Mouse (Mus musculus): ENCODE measurements around the gene Cog1. TPM values are rescaled to one million over a fixed set of nuclear protein-coding genes. Genes with fewer than 3 reads are reported as not detected.

Gene Cog1
- total RNA-seq, 1 experiment from 2014 or later = 31.9 TPM

DNA sequence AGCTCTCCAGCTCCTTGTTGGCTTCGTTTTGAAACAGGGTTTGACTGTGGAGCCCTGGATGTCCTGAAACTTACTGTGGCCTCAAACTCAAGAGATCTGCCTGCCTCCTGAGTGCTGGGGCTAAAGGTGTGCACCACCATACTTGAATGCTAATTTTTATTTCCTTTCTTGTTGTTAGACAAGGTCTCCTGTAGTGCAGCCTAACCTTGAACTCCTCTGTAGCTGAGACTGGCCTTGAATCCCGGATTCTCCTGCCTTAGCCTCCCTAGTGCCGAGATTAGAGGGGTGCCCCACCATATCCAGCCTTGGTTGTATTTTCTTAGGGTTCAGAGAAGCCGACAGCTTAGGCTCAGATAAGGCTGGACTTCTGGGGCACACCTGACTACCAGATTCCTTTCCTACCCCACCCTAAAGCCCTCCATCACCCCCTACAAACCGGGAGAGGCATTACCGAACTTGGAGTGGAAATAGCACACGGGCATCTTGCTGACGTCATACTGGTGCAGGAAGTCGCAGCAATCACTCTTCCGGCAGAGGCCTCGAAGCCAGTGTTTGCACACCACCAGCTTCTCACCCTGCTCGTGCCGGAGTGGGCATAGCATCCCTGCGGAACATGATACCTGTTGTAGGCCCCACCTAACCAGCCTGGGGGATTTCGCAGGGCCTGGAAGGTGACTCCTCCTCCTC lies 57.1 kb downstream of the Cog1 start:
- no peak for DNase-seq

- DNase-seq = no peak
Measured at GRCm38 (mm10) chr11:113708629-113709213, 59.8 kb downstream of the Cog1 start.

- DNase-seq = no peak
Measured at GRCm38 (mm10) chr11:113709272-113709671, 60.3 kb downstream of the Cog1 start.

- DNase-seq = no peak
Measured at GRCm38 (mm10) chr11:113709731-113710256, 60.8 kb downstream of the Cog1 start, which contains the start of gene Cpsf4l. TSS of gene Cpsf4l (minus strand) at chr11:113710017.

DNA sequence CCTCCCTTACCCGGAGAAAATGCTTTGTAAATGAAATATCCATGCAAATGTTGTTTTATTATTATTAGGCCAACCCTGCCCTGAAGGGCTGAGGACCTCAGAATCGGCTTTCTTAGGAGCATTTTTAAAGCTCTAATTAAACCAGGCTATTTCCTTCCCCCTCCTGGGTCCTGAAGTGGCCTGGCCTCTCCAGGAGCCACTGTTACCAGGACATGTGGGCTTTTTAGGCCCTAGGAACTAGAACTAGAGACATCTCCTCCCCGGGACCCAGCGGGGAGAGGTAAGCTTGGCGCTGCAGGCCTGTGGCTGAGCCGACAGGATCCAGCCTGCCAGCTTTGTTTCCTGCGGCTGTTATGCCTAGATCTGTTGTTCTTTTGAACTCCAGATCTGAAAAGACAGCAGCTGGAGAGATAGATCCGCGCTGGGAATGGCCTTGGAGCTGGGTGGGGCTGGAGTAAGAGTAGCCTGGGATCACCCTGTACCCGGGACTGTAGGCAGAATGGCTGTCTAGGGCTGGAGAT lies 61.3 kb downstream of the Cog1 start:
- peak; percentile 52 for DNase-seq

- no peak for DNase-seq
Measured at GRCm38 (mm10) chr11:113711061-113711460, 62.1 kb downstream of the Cog1 start.

DNA sequence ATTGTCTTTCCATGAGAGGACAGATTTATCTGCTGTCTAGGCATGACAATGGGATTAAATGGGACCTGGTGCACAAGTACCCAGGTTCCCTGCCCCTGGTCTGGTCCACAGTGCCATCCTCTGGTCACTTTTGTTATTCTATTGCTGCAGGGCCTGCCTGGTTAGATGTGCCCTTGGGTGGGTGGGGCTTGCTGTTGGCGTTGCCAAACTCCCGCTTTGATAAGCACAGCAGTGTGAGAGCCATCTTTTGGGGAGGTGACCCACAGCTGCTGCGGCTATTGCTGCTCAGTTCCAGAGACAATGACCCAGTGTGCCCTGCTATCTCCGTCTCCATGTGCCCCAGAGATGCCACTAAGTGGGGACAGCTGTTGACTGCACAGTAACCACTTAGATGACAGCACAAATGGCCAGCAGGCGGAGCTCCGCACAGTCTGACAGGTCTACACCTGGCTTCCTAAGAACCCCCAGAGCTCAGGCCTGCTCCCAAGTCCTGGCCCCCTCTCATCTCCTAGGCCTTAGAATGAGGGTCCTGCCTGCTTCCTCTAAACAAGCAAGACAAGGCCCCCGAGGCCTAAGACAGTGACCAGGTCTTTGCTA lies 66.2 kb downstream of the Cog1 start:
- DNase-seq = peak; percentile 88

- no peak for DNase-seq
Measured at GRCm38 (mm10) chr11:113716132-113716531, 67.2 kb downstream of the Cog1 start.

Other genes with a start within 250 kb of the Cog1 start
- gene Sstr2, start 29.8 kb upstream of the Cog1 start, total RNA-seq (2021) = 2.4 and 2.6 TPM in 2 replicates
- 13.7 and 17.5 TPM in 2 replicates for gene Slc39a11, start 910 bp downstream of the Cog1 start, total RNA-seq (2021)
- gene Fam104a, start 35.0 kb downstream of the Cog1 start, total RNA-seq (2021) = 25.7 and 28.5 TPM in 2 replicates
- 15.9 and 18.2 TPM in 2 replicates for gene D11Wsu47e, start 35.2 kb downstream of the Cog1 start, total RNA-seq (2021)
- gene Cpsf4l, start 60.8 kb downstream of the Cog1 start, total RNA-seq (2021) = 1.5 and 2.5 TPM in 2 replicates
- gene Cdc42ep4, start 102.7 kb downstream of the Cog1 start, total RNA-seq (2021) = 76.8 and 82.7 TPM in 2 replicates

Data from adrenal gland, postnatal 14 days (tissue).